Mouse (Mus musculus) kidney, postnatal 14 days (tissue): ENCODE data around the gene Gfi1b.

Experiments
- DNase-seq: peaks from one replicate; pipeline ENCODE4 v3.0.0; 2022; ENCODE audit warnings: mixed read lengths

The Gfi1b gene

GRCm38 (mm10) chr2:28597733-28598547 lies 23.8 kb downstream of the Gfi1b start:
- no peak for DNase-seq

GRCm38 (mm10) chr2:28596998-28597397 lies 24.8 kb downstream of the Gfi1b start:
- no peak for DNase-seq

GRCm38 (mm10) chr2:28596021-28596420 lies 25.8 kb downstream of the Gfi1b start:
- DNase-seq = no peak

- peak; percentile 73 for DNase-seq
Observed at GRCm38 (mm10) chr2:28592809-28593208, 29.0 kb downstream of the Gfi1b start.

GRCm38 (mm10) chr2:28591479-28591878 lies 30.3 kb downstream of the Gfi1b start:
- DNase-seq = no peak

GRCm38 (mm10) chr2:28588574-28588973 lies 33.2 kb downstream of the Gfi1b start:
- DNase-seq = no peak

- DNase-seq = no peak
Observed at GRCm38 (mm10) chr2:28585730-28586129, 36.1 kb downstream of the Gfi1b start.

GRCm38 (mm10) chr2:28585043-28585571 lies 36.7 kb downstream of the Gfi1b start:
- peak; percentile 85 for DNase-seq

- DNase-seq = no peak
Observed at GRCm38 (mm10) chr2:28583651-28584050, 38.1 kb downstream of the Gfi1b start, which contains the start of gene Gtf3c5. TSS of gene Gtf3c5 (minus strand) at chr2:28583751.

- peak; percentile 92 for DNase-seq
Observed at GRCm38 (mm10) chr2:28582647-28583353, 39.0 kb downstream of the Gfi1b start.

- DNase-seq = no peak
Observed at GRCm38 (mm10) chr2:28578003-28578402, 43.8 kb downstream of the Gfi1b start.

- DNase-seq = no peak
Observed at GRCm38 (mm10) chr2:28576815-28577214, 45.0 kb downstream of the Gfi1b start.

GRCm38 (mm10) chr2:28575341-28575740 lies 46.4 kb downstream of the Gfi1b start:
- DNase-seq = no peak

- no peak for DNase-seq
Observed at GRCm38 (mm10) chr2:28569903-28570302, 51.9 kb downstream of the Gfi1b start.

- DNase-seq = peak; percentile 69
Observed at GRCm38 (mm10) chr2:28566545-28566944, 55.2 kb downstream of the Gfi1b start.

GRCm38 (mm10) chr2:28564380-28564779 lies 57.4 kb downstream of the Gfi1b start:
- DNase-seq = no peak

GRCm38 (mm10) chr2:28563830-28564229 lies 58.0 kb downstream of the Gfi1b start:
- DNase-seq = no peak

GRCm38 (mm10) chr2:28563303-28563702 lies 58.5 kb downstream of the Gfi1b start, which contains the start of gene Cel:
TSS of gene Cel (minus strand) at chr2:28563403.
- no peak for DNase-seq
